Mouse (Mus musculus): ENCODE measurements around the gene Zbtb26.

The Zbtb26 gene

DNA sequence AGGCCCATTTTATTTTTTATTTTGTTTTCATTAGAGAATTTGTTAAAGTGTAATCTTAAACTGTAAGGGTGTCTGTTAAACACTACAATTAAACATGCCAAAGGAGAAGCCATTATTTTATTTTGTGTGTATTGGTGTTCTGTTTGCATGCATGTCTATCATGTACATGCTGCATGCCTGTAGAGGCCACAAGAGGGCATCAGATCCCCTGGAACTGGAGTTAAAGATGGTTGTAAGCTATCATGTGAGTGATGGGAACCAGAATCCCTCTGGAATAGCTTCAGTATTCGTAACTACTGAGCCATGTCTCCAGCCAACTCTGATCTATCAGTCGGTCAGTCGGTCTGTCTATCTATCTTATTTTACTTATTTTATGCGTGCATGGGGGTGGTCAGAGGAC lies 17.8 kb upstream of the Zbtb26 start:
- no peaks in the 10 kb centered on the region for H3K4me1 ChIP-seq (replicated peaks; ENCODE audit: low read depth, low read length)
- H3K36me3 ChIP-seq (ENCODE audit: insufficient read depth, low read length): no peaks in the 10 kb centered on the region
- no peaks in the 10 kb centered on the region for H3K9me3 ChIP-seq (ENCODE audit: low read length)

DNA sequence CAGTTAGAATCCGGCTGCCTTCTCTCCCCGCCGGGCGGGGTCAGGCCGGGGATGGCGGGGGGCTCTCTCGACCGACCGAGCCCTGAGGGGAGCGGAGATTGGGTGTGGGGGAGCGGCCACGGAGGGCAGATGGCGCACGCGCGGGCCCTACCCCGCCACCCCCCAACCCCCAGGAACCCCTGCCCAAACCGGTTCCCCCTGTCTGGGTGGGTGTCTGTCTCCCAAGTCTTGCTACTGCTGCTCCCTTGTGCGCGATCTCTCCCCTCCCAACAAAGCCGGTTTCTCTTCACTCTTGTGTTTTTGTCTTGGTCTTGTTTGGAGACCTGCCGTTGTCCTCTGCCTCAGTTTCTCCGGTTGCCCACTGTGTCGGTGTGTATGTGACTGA lies 9.4 kb upstream of the Zbtb26 start:
- no peaks in the 10 kb centered on the region for H3K9me3 ChIP-seq (ENCODE audit: low read length)
- no peaks in the 10 kb centered on the region for H3K27me3 ChIP-seq (ENCODE audit: insufficient read depth, low read length)
- H3K4me1 ChIP-seq (replicated peaks; ENCODE audit: low read depth, low read length): peaks cover 29% of the 10 kb centered on the region
- 0 out of 2 replicates have a peak, but pooled peaks cover 16% of the 10 kb centered on the region for H3K36me3 ChIP-seq (ENCODE audit: insufficient read depth, low read length)
- peak overlapping the region; percentile 88 for H3K4me3 ChIP-seq (replicated peaks; ENCODE audit: low read length)
- TF ChIP-seq CTCF (conservative IDR thresholded peaks at IDR 0.05; ENCODE audit: low read length) (no peak), NANOG (IDR thresholded peaks at IDR 0.05; ENCODE audit: borderline replicate concordance, low read length) (no peak), POU5F1 (IDR thresholded peaks at IDR 0.05; ENCODE audit: borderline replicate concordance, low read length) (no peak)

More for the DNA sequence above, 17.8 kb upstream of the Zbtb26 start:
- no peak for TF ChIP-seq NANOG (IDR thresholded peaks at IDR 0.05; ENCODE audit: borderline replicate concordance, low read length)
- TF ChIP-seq CTCF (conservative IDR thresholded peaks at IDR 0.05; ENCODE audit: low read length): peak; percentile 51
- TF ChIP-seq POU5F1 (IDR thresholded peaks at IDR 0.05; ENCODE audit: borderline replicate concordance, low read length): no peak
- Histone ChIP-seq H3K4me3 (replicated peaks; ENCODE audit: low read length) (no peak overlapping the region), H3K27me3 (ENCODE audit: insufficient read depth, low read length) (no peaks in the 10 kb centered on the region)

DNA sequence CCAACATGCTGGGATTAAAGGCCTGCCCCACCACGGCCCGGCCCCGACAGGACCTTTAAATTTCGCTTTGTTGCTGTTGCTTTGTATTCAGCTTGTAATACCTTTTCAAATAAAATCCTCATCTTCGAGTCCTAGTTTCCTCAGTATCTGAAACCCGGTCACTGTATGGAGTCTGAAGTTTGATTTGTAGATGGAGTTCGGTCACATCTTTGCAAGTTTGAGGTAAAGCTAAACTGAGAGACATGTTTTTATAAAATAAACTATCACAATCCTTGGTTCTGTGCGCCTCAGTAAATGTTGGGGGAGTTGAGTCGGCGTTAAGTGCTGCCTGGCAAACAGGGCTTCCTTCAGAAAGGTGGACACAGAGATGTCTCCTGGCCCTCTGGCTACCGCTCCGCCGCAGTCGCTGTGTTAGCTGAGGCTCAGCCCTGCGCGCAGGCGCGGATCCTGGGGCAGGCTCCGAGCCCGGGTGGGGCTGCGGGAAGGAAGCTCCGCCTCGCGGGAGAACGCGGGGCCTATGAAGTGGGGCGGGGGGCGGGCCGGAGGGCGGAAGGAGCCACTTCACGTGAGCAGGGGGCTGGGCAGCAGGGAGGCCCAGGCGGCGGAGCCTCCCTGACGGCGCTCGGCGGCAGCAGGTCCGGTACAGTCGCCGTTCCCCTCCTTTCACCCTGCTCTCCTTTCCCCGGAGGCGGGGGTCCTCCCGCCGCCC lies 8.9 kb upstream of the Zbtb26 start:
- Histone ChIP-seq H3K4me1 (replicated peaks; ENCODE audit: low read depth, low read length) (peaks cover 29% of the 10 kb centered on the region), H3K27me3 (ENCODE audit: insufficient read depth, low read length) (no peaks in the 10 kb centered on the region), H3K36me3 (ENCODE audit: insufficient read depth, low read length) (0 out of 2 replicates have a peak, but pooled peaks cover 17% of the 10 kb centered on the region), H3K4me3 (replicated peaks; ENCODE audit: low read length) (peak overlapping the region; percentile 88), H3K9me3 (ENCODE audit: low read length) (no peaks in the 10 kb centered on the region)
- no peak for TF ChIP-seq NANOG (IDR thresholded peaks at IDR 0.05; ENCODE audit: borderline replicate concordance, low read length)
- TF ChIP-seq CTCF (conservative IDR thresholded peaks at IDR 0.05; ENCODE audit: low read length): no peak
- no peak for TF ChIP-seq POU5F1 (IDR thresholded peaks at IDR 0.05; ENCODE audit: borderline replicate concordance, low read length)

DNA sequence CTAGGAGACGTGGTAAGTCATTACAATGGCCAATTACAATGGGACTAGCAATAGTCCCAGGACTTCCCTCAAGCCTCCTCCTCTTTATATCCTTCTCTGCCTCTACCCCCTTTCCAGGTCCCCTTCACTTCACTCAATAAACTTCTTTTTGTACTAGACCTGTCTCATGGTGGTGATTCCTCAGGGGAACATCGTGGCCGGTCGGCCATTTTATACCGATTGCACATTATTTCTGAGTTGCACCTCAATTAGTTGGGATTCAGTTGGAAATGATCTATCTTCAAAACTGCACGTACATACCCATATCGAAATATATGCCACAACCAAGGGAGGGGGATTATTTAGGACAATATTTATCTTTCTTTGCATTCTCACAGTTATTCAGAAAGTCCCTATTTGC lies 11.3 kb downstream of the Zbtb26 start:
- no peak for TF ChIP-seq NANOG (IDR thresholded peaks at IDR 0.05; ENCODE audit: borderline replicate concordance, low read length)
- TF ChIP-seq CTCF (conservative IDR thresholded peaks at IDR 0.05; ENCODE audit: low read length): no peak
- TF ChIP-seq POU5F1 (IDR thresholded peaks at IDR 0.05; ENCODE audit: borderline replicate concordance, low read length): no peak
- H3K9me3 ChIP-seq (ENCODE audit: low read length): no peaks in the 10 kb centered on the region

DNA sequence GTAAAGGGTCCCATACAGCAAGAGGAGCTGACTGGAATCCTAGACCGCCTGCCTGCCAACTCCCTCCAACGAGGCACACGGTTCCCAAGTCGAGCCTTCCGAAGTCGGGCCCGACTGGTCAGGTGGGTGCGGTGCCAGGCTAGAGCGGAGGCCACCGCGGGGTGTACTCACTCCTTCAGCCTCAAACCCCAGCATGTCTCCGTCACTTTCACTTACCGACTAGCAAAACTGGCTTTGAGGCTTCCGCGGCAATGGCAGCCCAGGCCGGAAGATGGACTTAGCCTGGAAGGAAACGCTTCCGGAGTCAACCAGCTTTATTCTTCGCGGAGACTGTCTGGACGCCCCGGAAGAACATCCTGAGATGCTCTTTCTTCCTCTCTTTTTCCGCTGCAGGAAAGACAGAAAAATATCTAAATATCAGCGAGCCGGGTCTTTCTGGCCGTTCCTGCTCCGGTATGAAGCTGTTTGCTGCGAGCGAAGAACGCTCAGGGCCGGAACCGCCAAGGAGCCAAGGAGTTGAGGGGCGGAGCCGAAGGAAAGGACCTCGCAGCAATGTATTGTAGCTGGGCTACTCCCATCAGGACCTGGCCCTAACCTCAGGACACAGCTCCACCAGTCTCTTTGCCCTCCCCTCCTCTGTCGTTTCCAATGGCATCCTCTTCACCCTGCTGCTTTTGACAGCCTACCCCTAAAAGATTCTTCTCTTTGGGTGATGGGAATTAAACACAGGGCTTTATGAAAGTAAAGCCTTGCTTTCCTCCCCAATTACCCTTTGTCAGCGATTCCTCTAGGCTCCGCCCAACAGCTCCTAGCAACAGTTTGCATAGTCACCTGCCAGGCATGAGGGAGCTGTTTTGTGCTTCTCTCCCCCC lies 12.1 kb downstream of the Zbtb26 start:
- Histone ChIP-seq H3K4me1 (replicated peaks; ENCODE audit: low read depth, low read length) (peaks cover 40% of the 10 kb centered on the region), H3K27me3 (ENCODE audit: insufficient read depth, low read length) (no peaks in the 10 kb centered on the region), H3K4me3 (replicated peaks; ENCODE audit: low read length) (peak overlapping the region; percentile 97), H3K9me3 (ENCODE audit: low read length) (no peaks in the 10 kb centered on the region), H3K36me3 (ENCODE audit: insufficient read depth, low read length) (peaks cover 54% of the 10 kb centered on the region)
- TF ChIP-seq CTCF (conservative IDR thresholded peaks at IDR 0.05; ENCODE audit: low read length): no peak
- TF ChIP-seq POU5F1 (IDR thresholded peaks at IDR 0.05; ENCODE audit: borderline replicate concordance, low read length): no peak
- no peak for TF ChIP-seq NANOG (IDR thresholded peaks at IDR 0.05; ENCODE audit: borderline replicate concordance, low read length)

More for the DNA sequence above, 11.3 kb downstream of the Zbtb26 start:
- peak overlapping the region; percentile 97 for H3K4me3 ChIP-seq (replicated peaks; ENCODE audit: low read length)
- peaks cover 59% of the 10 kb centered on the region for H3K36me3 ChIP-seq (ENCODE audit: insufficient read depth, low read length)
- no peaks in the 10 kb centered on the region for H3K27me3 ChIP-seq (ENCODE audit: insufficient read depth, low read length)
- H3K4me1 ChIP-seq (replicated peaks; ENCODE audit: low read depth, low read length): peaks cover 40% of the 10 kb centered on the region

DNA sequence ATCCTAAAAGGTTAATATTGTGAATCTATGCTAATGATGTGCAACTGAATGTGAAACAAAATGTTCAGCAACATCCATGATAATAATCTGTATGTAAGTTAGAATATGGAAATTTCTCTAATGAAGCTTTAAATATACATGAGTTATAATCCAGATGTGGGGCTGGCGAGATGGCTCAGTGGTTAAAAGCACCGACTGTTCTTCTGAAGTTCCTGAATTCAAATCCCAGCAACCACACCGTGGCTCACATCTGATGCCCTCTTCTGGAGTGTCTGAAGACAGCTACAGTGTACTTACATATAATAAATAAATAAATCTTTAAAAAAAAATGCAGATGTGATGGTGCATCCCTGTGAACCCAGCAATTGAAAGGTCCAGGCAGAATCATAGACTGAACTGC lies 19.3 kb downstream of the Zbtb26 start:
- H3K9me3 ChIP-seq (ENCODE audit: low read length): no peaks in the 10 kb centered on the region
- peaks cover 30% of the 10 kb centered on the region for H3K4me1 ChIP-seq (replicated peaks; ENCODE audit: low read depth, low read length)
- H3K27me3 ChIP-seq (ENCODE audit: insufficient read depth, low read length): no peaks in the 10 kb centered on the region
- H3K36me3 ChIP-seq (ENCODE audit: insufficient read depth, low read length): peaks cover 27% of the 10 kb centered on the region
- no peak for TF ChIP-seq POU5F1 (IDR thresholded peaks at IDR 0.05; ENCODE audit: borderline replicate concordance, low read length)
- TF ChIP-seq NANOG (IDR thresholded peaks at IDR 0.05; ENCODE audit: borderline replicate concordance, low read length): no peak
- TF ChIP-seq CTCF (conservative IDR thresholded peaks at IDR 0.05; ENCODE audit: low read length): no peak
- H3K4me3 ChIP-seq (replicated peaks; ENCODE audit: low read length): no peak overlapping the region

DNA sequence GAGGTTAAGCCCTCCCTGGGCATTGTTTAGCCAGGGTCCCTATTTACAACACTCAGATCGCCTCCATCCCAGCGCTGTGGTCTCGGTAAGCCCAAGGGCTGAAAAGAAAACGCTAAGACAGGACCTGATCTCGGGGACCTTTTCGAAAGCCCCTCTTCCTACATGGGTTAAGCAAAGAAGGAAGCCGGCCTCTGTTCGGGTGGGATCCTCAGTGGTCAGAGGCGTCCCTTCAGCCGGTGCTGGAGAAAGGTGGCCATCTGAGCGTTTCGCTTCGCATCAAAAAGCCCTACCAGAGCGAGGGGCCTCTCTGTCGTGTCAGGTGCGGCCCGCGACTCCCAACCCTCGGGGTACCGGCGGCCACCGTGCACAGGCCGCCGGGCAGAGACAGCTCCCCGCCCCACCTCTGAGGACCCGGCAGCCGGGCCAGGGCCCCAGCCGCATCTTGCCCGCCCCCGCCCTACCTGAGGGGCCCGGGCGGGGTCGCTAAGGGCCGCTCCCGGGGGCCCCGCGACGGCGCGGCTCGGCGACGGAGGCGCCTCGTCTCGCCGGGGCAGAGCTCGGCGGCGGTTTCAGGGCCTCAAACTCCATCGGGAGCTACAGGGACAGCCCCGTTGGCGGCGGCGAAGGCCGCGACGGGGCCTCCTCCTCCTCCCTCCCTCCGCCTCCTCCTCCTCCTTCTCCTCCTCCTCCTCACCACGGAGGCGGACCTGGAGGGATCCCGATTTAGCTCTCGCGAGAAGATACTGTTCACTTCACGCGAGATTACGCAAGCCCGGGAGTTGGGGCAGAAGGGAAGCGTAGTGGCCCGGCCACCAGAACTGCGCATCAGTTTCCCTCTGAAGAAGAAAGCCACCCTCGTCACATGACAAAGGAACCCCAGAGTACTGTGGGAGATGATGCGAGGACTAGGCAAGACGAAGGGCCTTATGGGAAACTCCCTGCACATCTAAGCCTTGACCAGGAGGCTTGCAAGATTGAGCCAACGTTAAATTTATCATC lies 20.3 kb downstream of the Zbtb26 start, which contains the start of gene Rc3h2:
TSS of gene Rc3h2 (minus strand) at position 598 of the 999 bp plus-strand sequence.
- no peaks in the 10 kb centered on the region for H3K9me3 ChIP-seq (ENCODE audit: low read length)
- peaks cover 21% of the 10 kb centered on the region for H3K4me1 ChIP-seq (replicated peaks; ENCODE audit: low read depth, low read length)
- H3K36me3 ChIP-seq (ENCODE audit: insufficient read depth, low read length): peaks cover 16% of the 10 kb centered on the region
- H3K4me3 ChIP-seq (replicated peaks; ENCODE audit: low read length): peak within 1 kb of the TSS; percentile 88
- TF ChIP-seq NANOG (IDR thresholded peaks at IDR 0.05; ENCODE audit: borderline replicate concordance, low read length) (no peak), POU5F1 (IDR thresholded peaks at IDR 0.05; ENCODE audit: borderline replicate concordance, low read length) (no peak), CTCF (conservative IDR thresholded peaks at IDR 0.05; ENCODE audit: low read length) (no peak)
- no peaks in the 10 kb centered on the region for H3K27me3 ChIP-seq (ENCODE audit: insufficient read depth, low read length)

All from E14TG2a.4 (cell line).